In genomic region chr14:115041336-115042054, GRCm38 (mm10) we compare ENCODE assay signal across 9 mouse cellular contexts. TPM values are rescaled to one million over a fixed set of nuclear protein-coding genes. Genes with fewer than 3 reads are reported as not detected.
DNase-seq lines count a peak whose midpoint lies in the region; ATAC-seq and TF ChIP-seq lines count a peak whose summit lies in the region.
"Had no signal": no experiment of that assay in that cellular context is flagged by ENCODE, and none has a peak within 500 bp of the region (broad histone marks: within the 10 kb centered on the region; RNA-seq: fewer than 3 reads in every experiment).

No protein-coding gene starts in this region.

- no peaks in the 10 kb centered on the region for H3K27me3 ChIP-seq in embryonic facial prominence, embryonic 11.5 days (ENCODE audit: control insufficient read depth, insufficient read depth, low read length)
- H3K27me3 ChIP-seq in heart, embryonic 16.5 days (ENCODE audit: control insufficient read depth, insufficient read depth, low read length), result peaks cover 3% of the 10 kb centered on the region; the same call in 1 of the 2 replicates
- peaks cover 4% of the 10 kb centered on the region; the same call in 1 of the 2 replicates for H3K27me3 ChIP-seq in spleen, adult 2 months (ENCODE audit: control insufficient read depth, insufficient read depth, low read length)

- peak; percentile 30 to 33 for DNase-seq in CD8-positive naive resting alpha-beta T cell, adult 2 months (ENCODE audit: low read depth in 2 of 2, low spot score in 2 of 2)
- peak; percentile 30 for DNase-seq in Muller cell, postnatal 12 days (ENCODE audit: inconsistent ontology term)
- peak; percentile 23 for DNase-seq in embryonic facial prominence, embryonic 11.5 days (ENCODE audit: low spot score)
- peak; percentile 11 to 58 for DNase-seq in kidney, postnatal 36 days
- DNase-seq in lung, postnatal 4 days, result peak; percentile 45 to 55
- DNase-seq in spleen, adult 2 months (ENCODE audit: low read depth in 1 of 2, low spot score in 2 of 2), result peak in 1 of 2 experiments; percentile 41

- ATAC-seq in embryonic facial prominence, embryonic 11.5 days (replicated peaks; ENCODE audit: insufficient number of reproducible peaks, low FRiP score, low TSS enrichment, low read depth), result peak; percentile 25
- peak; percentile 59 for ATAC-seq in heart, embryonic 16.5 days (replicated peaks; ENCODE audit: extremely low read depth, insufficient read depth, low FRiP score)
- no peak for ATAC-seq in granulocyte monocyte progenitor cell, adult 5-6 weeks (replicated peaks; ENCODE audit: poor library complexity, severe bottlenecking)

- peak overlapping the region; percentile 82 for H3K4me2 ChIP-seq in embryonic facial prominence, embryonic 11.5 days (ENCODE audit: low read depth, low read length)
- H3K4me2 ChIP-seq in heart, embryonic 16.5 days (ENCODE audit: low read depth, low read length), result peak overlapping the region; percentile 99

- under 1% methylated on average over 26 of the region's 126 CpGs for WGBS in embryonic facial prominence, embryonic 11.5 days
- WGBS in heart, embryonic 16.5 days, result under 1% methylated on average over 44 of the region's 126 CpGs
- WGBS in spleen, adult 2 months, result under 1% methylated on average over 53 of the region's 126 CpGs

- TF ChIP-seq POLR2A in spleen, adult 2 months (IDR thresholded peaks at IDR 0.05; ENCODE audit: low read depth, low read length), result no peak

- H3K9me3 ChIP-seq in embryonic facial prominence, embryonic 11.5 days (replicated peaks; ENCODE audit: control insufficient read depth, low read length), result no peaks in the 10 kb centered on the region
- no peaks in the 10 kb centered on the region for H3K9me3 ChIP-seq in heart, embryonic 16.5 days (replicated peaks; ENCODE audit: control insufficient read depth, low read length)

- peak overlapping the region; percentile 100 for H3K9ac ChIP-seq in embryonic facial prominence, embryonic 11.5 days (replicated peaks; ENCODE audit: low read length)
- H3K9ac ChIP-seq in heart, embryonic 16.5 days (ENCODE audit: low read length), result peak overlapping the region; percentile 93

- 0 out of 2 replicates have a peak, but pooled peaks cover 2% of the 10 kb centered on the region for H3K4me1 ChIP-seq in embryonic facial prominence, embryonic 11.5 days (ENCODE audit: control insufficient read depth, insufficient read depth, low read length)
- peaks cover 13% of the 10 kb centered on the region for H3K4me1 ChIP-seq in heart, embryonic 16.5 days (ENCODE audit: control insufficient read depth, insufficient read depth, low read length)
- H3K4me1 ChIP-seq in spleen, adult 2 months (ENCODE audit: control insufficient read depth, insufficient read depth, insufficient read length), result peaks cover 5% of the 10 kb centered on the region

- no peak for TF ChIP-seq CTCF in spleen, adult 2 months (IDR thresholded peaks at IDR 0.05; ENCODE audit: extremely low read depth, insufficient read depth, insufficient read length, insufficient replicate concordance)

- H3K4me3 ChIP-seq in embryonic facial prominence, embryonic 11.5 days (ENCODE audit: low read depth, low read length), result peak overlapping the region; percentile 96
- H3K4me3 ChIP-seq in heart, embryonic 16.5 days (ENCODE audit: low read length), result peak overlapping the region; percentile 67
- peak overlapping the region; percentile 83 for H3K4me3 ChIP-seq in spleen, adult 2 months (ENCODE audit: extremely low read depth, insufficient read depth, insufficient read length)

- H3K36me3 ChIP-seq in embryonic facial prominence, embryonic 11.5 days (replicated peaks; ENCODE audit: control insufficient read depth, insufficient read depth, low read depth, low read length), result peaks cover 6% of the 10 kb centered on the region
- H3K36me3 ChIP-seq in heart, embryonic 16.5 days (ENCODE audit: control insufficient read depth, insufficient read depth), result peaks cover 27% of the 10 kb centered on the region
- H3K36me3 ChIP-seq in spleen, adult 2 months (ENCODE audit: control insufficient read depth, insufficient read depth, low read length), result peaks cover 13% of the 10 kb centered on the region

- peak overlapping the region; percentile 94 for H3K27ac ChIP-seq in embryonic facial prominence, embryonic 11.5 days (replicated peaks; ENCODE audit: low read depth, low read length)
- peak overlapping the region; percentile 93 for H3K27ac ChIP-seq in heart, embryonic 16.5 days (ENCODE audit: low read length)
- H3K27ac ChIP-seq in spleen, adult 2 months (ENCODE audit: insufficient read depth, low read length), result peak overlapping the region; percentile 89

RNA-seq across cellular contexts. Expression of gene Gpc5, which starts 50.5 kb away (rescaled TPM):
- polyA plus RNA-seq in embryonic facial prominence, embryonic 11.5 days (2014; fragmentation: Nextera tagmentation; extraction: Ambion mirVana), result 1.0 and 1.5 TPM in 2 replicates
- 0.12 and 0.43 TPM in 2 replicates for polyA plus RNA-seq in heart, embryonic 16.5 days (2015; fragmentation: Nextera tagmentation; extraction: Ambion mirVana)
- polyA plus RNA-seq in spleen, adult 2 months (2012; rRNA removed), result not detected in 2 replicates
- not detected in 2 replicates for total RNA-seq in granulocyte monocyte progenitor cell, adult 5-6 weeks (2014; fragmentation: Nextera tagmentation)
- total RNA-seq in granulocyte monocyte progenitor cell, adult 5-6 weeks (2017), result not detected in 2 replicates
- total RNA-seq: hematopoietic stem cell, adult 5-6 weeks had no signal
